Mouse (Mus musculus) liver, embryonic 14.5 days (tissue): ENCODE measurements around the gene Galntl6.

Experiments used
- CTCF ChIP-seq: IDR thresholded peaks from 2 replicates; pipeline ENCODE4 v1.5.1; 2016; ENCODE audit warnings: antibody characterized with exemption, low read depth, control low read depth
- EP300 ChIP-seq: IDR thresholded peaks from 2 replicates; pipeline ENCODE4 v1.6.1; 2016; ENCODE audit warnings: antibody characterized with exemption, low read depth

DNA sequence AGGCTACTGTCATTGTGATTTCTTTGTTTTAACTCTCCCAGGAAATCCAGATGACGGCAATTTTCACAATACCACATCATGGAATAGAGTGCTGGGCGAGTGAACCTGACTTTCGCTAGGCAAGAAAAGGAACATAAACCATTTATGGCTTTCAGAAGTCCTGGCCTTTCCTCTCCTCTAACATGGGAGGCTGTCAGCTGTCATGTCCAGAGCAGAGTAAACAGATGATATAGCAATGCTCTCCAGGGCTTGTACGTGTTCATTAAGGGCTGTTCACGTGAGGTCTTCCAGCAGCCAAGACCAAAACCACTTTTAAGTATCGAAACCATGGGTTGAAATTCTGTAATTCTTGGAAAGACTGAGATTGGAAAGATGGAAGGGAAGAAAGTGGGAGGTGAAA lies 989.3 kb downstream of the Galntl6 start:
- TF ChIP-seq EP300 (no peak), CTCF (no peak)
